Mouse (Mus musculus) c-Kit-positive CD71-positive TER-119-positive erythroid progenitor cells, embryonic 14.5 days (primary cell): ENCODE measurements around the gene Slc16a13.
A peak's percentile ranks its signal among the peaks of the same experiment; 100 is the strongest.

Experiments used
- DNase-seq: peaks from one replicate; pipeline ENCODE4 v3.0.0-alpha.2; 2013; ENCODE audit warnings: low spot score

The Slc16a13 gene

GRCm38 (mm10) chr11:70230239-70230727 lies 9.4 kb upstream of the Slc16a13 start:
- DNase-seq, result peak; percentile 83

GRCm38 (mm10) chr11:70229260-70230010 lies 8.6 kb upstream of the Slc16a13 start, which contains the start of gene Bcl6b:
Gene Bcl6b, minus strand, starts transcription at chr11:70229798.
- DNase-seq, result no peak

GRCm38 (mm10) chr11:70228828-70229227 lies 8.0 kb upstream of the Slc16a13 start:
- peak; percentile 90 for DNase-seq

GRCm38 (mm10) chr11:70227661-70228245 lies 6.9 kb upstream of the Slc16a13 start:
- no peak for DNase-seq

GRCm38 (mm10) chr11:70227126-70227525 lies 6.3 kb upstream of the Slc16a13 start:
- no peak for DNase-seq

- DNase-seq, result no peak
Measured at GRCm38 (mm10) chr11:70226602-70226890, 5.7 kb upstream of the Slc16a13 start.

- DNase-seq, result no peak
Measured at GRCm38 (mm10) chr11:70225798-70226601, 5.1 kb upstream of the Slc16a13 start.

GRCm38 (mm10) chr11:70223724-70224123 lies 2.9 kb upstream of the Slc16a13 start:
- DNase-seq, result no peak

GRCm38 (mm10) chr11:70221603-70222500 lies 988 bp upstream of the Slc16a13 start:
- peak; percentile 76 for DNase-seq

GRCm38 (mm10) chr11:70220323-70220722 lies 541 bp downstream of the Slc16a13 start:
- DNase-seq, result no peak

GRCm38 (mm10) chr11:70219873-70220272 lies 991 bp downstream of the Slc16a13 start:
- no peak for DNase-seq

GRCm38 (mm10) chr11:70218741-70219470 lies 2.0 kb downstream of the Slc16a13 start:
- DNase-seq, result no peak

GRCm38 (mm10) chr11:70218039-70218438 lies 2.8 kb downstream of the Slc16a13 start:
- no peak for DNase-seq

GRCm38 (mm10) chr11:70216103-70216502 lies 4.8 kb downstream of the Slc16a13 start:
- DNase-seq, result no peak

GRCm38 (mm10) chr11:70215301-70215700 lies 5.6 kb downstream of the Slc16a13 start:
- DNase-seq, result no peak

- no peak for DNase-seq
Measured at GRCm38 (mm10) chr11:70214856-70215209, 6.0 kb downstream of the Slc16a13 start.

- DNase-seq, result no peak
Measured at GRCm38 (mm10) chr11:70214191-70214855, 6.5 kb downstream of the Slc16a13 start.

- DNase-seq, result no peak
Measured at GRCm38 (mm10) chr11:70213736-70214135, 7.1 kb downstream of the Slc16a13 start.

GRCm38 (mm10) chr11:70212896-70213295 lies 8.0 kb downstream of the Slc16a13 start:
- DNase-seq, result no peak

GRCm38 (mm10) chr11:70212423-70212822 lies 8.4 kb downstream of the Slc16a13 start, which contains the start of gene Slc16a11:
Gene Slc16a11, plus strand, starts transcription at chr11:70212752.
- no peak for DNase-seq
